Mouse (Mus musculus) adrenal gland, adult (tissue): Measurements from ENCODE around the gene Pi4kb.

Source experiments
- DNase-seq, 2 experiments: peaks; one replicate each; pipeline ENCODE4 v3.0.0; 2022 to 2023; ENCODE audit warnings: low spot score in 1 of 2; ENCODE audit not compliant: inconsistent age in 2 of 2

Pi4kb gene

GRCm38 (mm10) chr3:94953764-94954616 lies 20.5 kb upstream of the Pi4kb start, which contains the start of gene Rfx5:
TSS of gene Rfx5 (plus strand) at chr3:94954075.
- DNase-seq, result peak; percentile 95 to 98

GRCm38 (mm10) chr3:94958295-94958694 lies 16.2 kb upstream of the Pi4kb start:
- DNase-seq, result no peak

GRCm38 (mm10) chr3:94959871-94960270 lies 14.7 kb upstream of the Pi4kb start:
- DNase-seq, result peak in 1 of 2 experiments; percentile 54

- DNase-seq, result no peak
Measured at GRCm38 (mm10) chr3:94960322-94960721, 14.2 kb upstream of the Pi4kb start.

GRCm38 (mm10) chr3:94964989-94965388 lies 9.5 kb upstream of the Pi4kb start:
- no peak for DNase-seq

GRCm38 (mm10) chr3:94965878-94966277 lies 8.7 kb upstream of the Pi4kb start:
- DNase-seq, result no peak

- no peak for DNase-seq
Measured at GRCm38 (mm10) chr3:94972552-94972951, 2.0 kb upstream of the Pi4kb start.

- DNase-seq, result no peak
Measured at GRCm38 (mm10) chr3:94973620-94974019, 911 bp upstream of the Pi4kb start.

GRCm38 (mm10) chr3:94974026-94974527 lies 454 bp upstream of the Pi4kb start:
- peak in 1 of 2 experiments; percentile 45 for DNase-seq

- DNase-seq, result no peak
Measured at GRCm38 (mm10) chr3:94984312-94984711, 9.8 kb downstream of the Pi4kb start.

- no peak for DNase-seq
Measured at GRCm38 (mm10) chr3:94985513-94985912, 11.0 kb downstream of the Pi4kb start.

GRCm38 (mm10) chr3:94987578-94987977 lies 13.0 kb downstream of the Pi4kb start:
- DNase-seq, result peak; percentile 87 to 93

GRCm38 (mm10) chr3:94989159-94989761 lies 14.7 kb downstream of the Pi4kb start:
- DNase-seq, result peak in 1 of 2 experiments; percentile 48

GRCm38 (mm10) chr3:94996946-94997345 lies 22.4 kb downstream of the Pi4kb start:
- DNase-seq, result peak; percentile 78 to 95

- no peak for DNase-seq
Measured at GRCm38 (mm10) chr3:95002569-95002968, 28.0 kb downstream of the Pi4kb start.

- no peak for DNase-seq
Measured at GRCm38 (mm10) chr3:95003273-95003672, 28.7 kb downstream of the Pi4kb start.

GRCm38 (mm10) chr3:95005651-95006050 lies 31.1 kb downstream of the Pi4kb start:
- DNase-seq, result no peak

GRCm38 (mm10) chr3:95007706-95008105 lies 33.2 kb downstream of the Pi4kb start:
- DNase-seq, result peak; percentile 69 to 85

GRCm38 (mm10) chr3:95010396-95010795 lies 35.9 kb downstream of the Pi4kb start:
- peak in 1 of 2 experiments; percentile 32 for DNase-seq

GRCm38 (mm10) chr3:95012982-95013381 lies 38.5 kb downstream of the Pi4kb start:
- DNase-seq, result peak in 1 of 2 experiments; percentile 45

GRCm38 (mm10) chr3:95013699-95014427 lies 39.3 kb downstream of the Pi4kb start:
- DNase-seq, result peak in 1 of 2 experiments; percentile 46
